Mouse (Mus musculus) adrenal gland, postnatal 10 days (tissue): Measurements from ENCODE around the gene Gm7073. TPM values are rescaled to one million over a fixed set of nuclear protein-coding genes. Genes with fewer than 3 reads are reported as not detected.

Experiments used
- microRNA-seq: library from miRNA; unstranded; fragments of <30 nt; microRNA quantifications from one replicate; pipeline ENCODE4 v1.2.0, GENCODE M21; 2021
- total RNA-seq, 2 experiments: library from RNA; stranded (reverse); gene quantifications; 2 replicates each; pipeline ENCODE4 v1.2.3; 2021

The Gm7073 gene
- total RNA-seq, 2 experiments from 2014 or later: not detected

Small RNA genes lying within 50 kb of the gene (microRNA-seq; reads per million reads assigned to microRNA genes)
- 16.2 reads per million, percentile 24 among the genes with 10 or more reads in this experiment for gene Mir505

Other genes starting within 250 kb of the Gm7073 start
- 10 to 100 TPM; 17.9 to 20.5 TPM for gene Atp11c, start 53.4 kb upstream of the Gm7073 start, total RNA-seq